Mouse (Mus musculus): ENCODE measurements around the gene Polr2b.

The Polr2b gene

DNA sequence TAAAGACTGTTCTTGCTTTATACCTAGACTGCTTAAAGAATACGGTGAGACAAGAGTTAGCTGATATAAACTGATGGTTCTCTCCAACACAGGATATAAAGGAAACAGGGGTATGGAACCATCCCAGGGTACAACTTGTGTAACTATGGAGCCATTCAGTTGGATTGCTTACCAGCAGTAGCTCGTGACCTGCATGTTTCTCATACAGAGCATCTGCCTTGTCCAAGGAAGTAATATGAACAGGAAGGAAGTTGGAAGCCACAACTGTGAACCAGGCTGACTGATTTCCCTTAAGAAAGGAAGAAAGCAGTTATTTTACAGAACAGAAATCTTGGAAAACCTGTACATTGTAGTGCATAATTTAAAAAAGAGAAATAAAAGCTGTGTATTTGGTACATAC, 10.5 kb upstream of the Polr2b start:
- DNase-seq = no peak

DNA sequence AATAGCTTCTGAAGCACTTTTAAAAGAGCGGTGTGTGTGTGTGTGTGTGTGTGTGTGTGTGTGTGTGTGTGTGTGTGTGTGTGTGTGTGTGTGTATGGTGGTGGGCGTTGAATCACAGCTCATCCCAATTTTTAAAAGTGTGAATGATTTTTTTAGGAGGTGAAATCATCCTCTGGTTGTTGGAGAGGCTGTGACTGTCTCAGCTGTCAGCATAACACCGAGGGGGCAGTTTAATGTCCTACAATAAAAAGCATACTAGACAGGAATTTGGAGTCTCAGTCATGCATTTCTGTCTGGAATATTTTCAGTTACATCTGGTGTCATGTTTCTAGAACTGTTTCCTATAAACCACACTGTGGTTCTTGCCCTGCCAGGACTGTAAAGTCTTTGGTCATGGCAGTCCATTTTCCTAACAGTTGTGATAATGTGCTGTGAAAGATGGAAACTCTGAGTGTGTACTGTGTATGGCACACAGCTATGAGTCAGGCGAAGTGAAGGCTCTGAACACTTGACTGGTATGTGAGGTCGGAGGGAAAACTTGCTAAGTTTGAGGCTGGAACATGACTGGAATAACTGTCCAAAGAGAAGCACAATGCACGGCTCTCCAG, 8.5 kb upstream of the Polr2b start:
- DNase-seq = peak; percentile 7

DNA sequence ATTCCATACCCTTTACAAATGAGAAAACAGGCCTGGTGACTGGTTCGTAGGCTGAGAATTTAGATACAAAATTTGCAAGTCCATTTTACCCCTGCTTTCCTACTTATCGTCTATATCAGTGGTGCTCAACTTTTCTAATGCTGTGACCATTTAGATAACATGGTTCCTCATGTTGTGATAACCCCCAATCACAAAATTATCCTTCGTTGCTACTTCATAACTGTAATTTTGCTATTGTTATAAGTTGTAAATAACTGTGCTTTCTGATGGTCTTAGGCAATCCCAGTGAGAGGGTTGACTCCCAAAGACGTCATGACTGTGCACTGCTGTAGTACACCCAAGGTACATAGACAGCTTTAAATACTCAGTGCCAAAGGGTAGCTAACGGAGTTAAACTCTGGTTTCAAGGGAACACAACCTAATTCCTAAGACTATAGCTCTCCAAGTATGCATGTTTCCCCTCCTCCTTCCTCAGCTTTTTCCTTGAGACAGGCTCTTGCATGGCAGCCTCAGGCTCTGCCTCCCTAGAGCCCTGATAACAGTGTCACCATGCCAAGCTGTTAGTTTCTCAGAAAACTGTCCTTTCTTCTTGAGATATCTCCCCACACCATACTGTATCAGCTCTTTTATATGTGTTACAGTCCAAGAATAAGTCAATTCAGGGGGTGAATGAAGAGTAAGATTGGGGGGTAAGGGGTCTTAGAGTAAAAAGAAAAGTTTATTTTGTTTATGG, 2.0 kb upstream of the Polr2b start:
- DNase-seq = no peak

DNA sequence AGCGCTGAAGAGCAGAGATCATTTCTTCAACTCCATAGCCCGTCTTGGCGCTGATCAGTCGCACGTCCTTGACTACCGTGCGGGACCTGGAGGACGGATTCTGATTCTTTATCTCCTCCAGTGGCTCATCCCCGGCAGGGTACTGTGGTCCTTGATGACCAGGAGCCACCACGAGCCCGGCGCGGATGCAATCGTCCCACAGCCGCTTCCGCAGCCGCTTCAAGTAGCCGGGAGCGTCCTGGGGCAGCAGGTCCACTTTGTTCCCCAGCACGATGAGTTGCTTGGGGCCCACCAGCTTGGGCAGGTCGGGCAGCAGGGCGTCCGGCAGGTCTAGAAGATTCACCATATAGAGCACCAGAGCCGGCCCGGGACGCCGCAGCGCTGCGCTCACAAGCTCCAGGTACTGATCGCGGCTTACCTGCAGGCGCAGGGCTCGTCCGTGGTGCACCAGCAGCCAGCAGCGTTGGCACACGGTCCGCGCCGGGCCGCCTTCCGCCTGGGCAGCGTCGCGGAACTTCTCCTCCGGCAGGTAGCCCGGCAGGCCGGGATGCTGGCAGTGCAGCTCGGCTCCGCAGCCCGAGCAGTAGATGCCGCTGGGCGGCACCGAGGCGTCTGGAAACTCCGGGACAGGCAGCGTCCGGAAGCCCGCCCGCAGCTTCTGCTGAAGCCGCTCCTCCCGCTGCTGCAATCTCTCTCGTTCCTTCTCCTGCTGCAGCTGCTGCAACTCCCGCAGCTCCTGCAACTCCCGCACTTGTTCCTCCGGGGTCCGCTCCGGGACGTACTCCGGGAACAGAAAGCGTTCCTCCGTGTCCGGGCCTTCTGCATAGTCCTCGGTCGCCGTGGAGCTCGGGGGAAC, 668 bp upstream of the Polr2b start:
- peak; percentile 24 for DNase-seq

DNA sequence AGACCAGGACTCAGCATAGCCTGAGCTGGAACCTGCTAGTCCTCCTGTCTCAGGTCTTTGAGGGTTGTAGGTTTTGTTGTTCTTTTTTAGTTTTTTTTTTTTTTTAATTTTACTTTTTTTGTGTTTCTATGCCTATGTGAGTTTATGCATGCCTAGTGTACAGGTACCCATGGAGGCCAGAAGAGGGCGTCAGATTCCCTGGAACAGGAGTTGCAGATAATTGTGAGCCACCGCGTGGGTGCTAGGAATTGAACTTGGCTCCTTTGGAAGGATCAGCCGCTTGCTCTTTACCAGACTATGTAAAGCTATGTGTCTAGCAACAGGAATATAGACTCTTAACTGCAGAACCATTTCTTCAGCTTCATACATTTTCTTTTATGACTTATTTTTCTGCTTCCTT, 4.3 kb downstream of the Polr2b start:
- DNase-seq = no peak

DNA sequence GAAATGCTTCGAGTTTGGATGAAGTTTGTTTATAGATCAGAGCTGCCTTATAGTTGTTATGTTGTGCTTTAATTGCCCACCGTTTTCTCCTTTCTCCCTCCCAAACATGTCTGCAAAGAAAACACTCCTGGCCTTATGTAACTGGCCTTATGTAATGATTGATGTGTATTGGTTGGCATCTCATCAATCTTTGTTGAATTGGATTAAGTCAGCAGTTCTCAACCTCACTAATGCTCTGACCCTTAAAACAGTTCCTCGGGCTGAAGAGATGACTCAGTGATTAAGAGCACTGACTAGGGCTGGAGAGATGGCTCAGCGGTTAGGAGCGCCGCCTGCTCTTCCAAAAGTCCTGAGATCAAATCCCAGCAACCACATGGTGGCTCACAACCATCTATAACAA, 5.0 kb downstream of the Polr2b start:
- no peak for DNase-seq

DNA sequence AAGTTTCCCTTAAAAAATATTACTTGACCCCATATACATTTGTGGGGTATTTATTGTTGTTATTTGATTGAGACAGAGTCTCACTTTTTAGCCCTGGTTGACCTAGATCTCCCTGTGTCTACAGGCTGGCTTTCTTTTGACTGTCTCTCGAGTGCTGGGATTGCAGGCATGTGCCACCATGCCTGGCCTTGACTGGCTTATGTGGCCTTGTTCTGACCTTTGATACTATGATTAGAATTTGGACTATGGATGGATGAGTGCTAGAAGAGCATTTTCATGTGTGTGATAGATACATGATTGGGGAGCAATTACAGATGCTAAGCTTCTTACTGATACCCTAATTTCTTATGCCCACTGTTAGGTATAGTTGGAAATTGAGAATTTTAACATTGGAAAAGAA, 15.0 kb downstream of the Polr2b start:
- no peak for DNase-seq

DNA sequence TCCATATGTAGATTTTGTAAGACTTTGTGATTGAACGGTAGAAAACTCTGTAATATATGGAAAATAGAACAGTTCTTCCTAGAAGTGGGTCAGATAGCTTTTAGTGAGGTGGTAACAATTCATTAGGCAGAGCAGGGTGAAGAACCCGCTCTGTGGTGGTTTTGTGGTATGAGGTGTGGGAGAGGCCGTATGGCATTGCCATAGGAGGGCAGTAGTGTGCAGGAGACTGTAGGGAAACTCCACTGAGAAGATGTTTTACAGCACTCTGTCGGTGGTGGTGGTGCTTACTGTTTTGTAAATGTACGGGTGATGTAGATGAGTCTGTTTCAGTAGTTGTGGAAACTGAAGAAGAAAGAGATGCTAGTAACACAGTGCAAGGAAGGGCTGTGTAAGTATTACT, 20.2 kb downstream of the Polr2b start:
- no peak for DNase-seq

DNA sequence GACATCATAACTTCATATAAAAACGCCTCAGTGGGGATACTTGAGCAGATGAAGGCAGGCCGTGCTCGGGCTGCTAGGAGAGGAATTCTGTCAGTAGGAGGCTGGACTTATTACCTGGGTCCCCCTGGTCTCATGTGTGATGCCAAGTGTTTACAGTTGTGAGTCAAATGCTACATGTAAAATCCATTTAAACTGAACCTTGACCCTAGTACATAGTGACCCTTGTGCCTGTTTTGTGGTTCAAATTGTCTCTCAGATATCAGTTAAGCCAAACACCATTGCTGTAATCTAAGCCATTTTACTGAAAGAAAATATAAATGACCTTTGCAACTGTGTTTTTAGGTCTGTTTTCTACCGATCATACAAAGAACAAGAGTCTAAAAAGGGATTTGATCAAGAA, 30.1 kb downstream of the Polr2b start:
- no peak for DNase-seq

DNA sequence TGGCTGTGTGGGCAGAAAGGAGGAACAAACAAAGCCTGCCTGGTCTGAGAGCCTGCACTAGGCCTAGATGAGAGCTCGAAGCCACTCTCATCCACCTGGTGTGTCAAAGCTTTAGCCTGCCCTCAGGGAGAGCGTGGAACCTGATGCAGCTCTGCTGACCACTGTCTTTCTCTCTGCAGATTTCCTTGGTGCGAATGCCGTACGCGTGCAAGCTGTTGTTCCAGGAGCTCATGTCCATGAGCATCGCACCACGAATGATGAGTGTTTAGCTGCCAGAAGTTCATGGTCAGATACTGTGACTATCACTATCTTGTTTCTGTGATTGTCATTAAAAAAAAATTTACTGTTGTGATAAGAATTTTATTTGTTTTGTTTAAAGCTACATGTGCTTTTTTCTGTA, 39.0 kb downstream of the Polr2b start:
- DNase-seq = no peak

DNA sequence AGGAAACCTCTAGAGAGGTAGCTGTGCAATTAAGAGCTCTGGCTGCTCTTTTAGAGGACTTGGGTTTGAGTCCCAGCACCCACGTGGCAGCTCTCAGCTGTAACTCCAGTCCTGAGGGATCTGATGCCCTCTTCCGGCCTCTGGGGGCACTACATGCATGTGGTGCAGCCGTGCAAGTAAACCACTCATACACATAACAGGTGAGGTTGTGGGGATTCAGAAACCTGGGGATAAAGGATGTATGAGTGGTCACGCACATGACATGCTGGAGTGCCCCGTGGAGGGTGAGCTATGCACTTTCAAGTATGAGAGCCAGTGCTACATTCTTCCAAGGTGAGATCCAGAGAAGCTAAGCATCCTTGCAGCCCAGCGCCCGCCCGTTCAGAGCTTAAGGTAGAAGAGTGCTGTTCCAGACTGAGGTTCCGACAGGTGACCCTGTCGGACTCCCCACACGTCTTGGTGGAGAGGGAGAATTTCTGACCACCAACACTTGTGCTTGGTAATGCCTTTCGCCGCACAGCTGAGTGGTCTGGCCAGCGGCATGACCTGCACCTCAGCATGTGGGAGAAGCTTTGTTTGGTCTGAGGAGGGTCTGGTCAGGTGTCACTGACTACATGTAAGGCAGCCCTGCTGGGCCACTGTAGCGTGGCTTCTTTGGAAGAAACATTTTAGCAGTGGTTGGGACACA, 40.2 kb downstream of the Polr2b start:
- DNase-seq = no peak

DNA sequence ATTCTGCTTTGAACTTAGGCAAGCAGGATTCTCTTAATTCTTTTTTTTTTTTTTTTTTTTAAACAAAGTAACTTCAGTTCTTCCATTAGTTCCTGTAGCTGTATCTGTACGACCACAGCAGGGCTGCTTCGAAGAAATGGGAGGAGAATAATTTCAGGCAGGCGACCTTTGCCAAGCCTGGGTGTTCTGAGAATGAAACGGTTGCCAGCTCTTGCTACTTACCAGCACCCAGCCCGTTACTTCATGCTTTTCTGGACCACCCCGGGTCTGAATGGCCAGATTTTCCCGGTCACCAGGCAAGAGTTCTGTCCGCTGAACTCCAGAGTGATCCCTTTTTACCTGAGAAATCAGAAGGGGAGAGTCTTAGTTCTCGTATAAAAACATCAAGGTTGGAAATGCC, 41.7 kb downstream of the Polr2b start:
- no peak for DNase-seq

DNA sequence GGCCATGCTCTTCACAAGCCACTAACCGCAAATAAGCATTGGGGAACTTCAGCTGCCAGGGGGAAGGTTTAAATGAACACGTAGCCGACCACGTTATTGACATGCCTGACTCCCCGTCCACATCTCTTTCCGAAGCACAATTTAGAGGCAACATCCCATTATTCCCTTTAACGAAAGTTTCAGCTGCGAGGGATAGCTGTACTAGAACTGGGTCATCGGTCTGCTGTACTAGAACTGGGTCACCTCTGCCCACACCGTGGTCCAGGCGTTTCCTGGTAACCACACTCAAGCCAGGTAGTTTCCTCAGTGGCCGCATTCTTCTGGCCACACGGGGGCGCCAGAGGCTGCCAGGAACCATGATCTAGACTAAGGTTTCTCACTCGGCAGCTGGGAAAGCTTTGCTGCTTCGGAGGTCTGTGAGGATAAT, 44.4 kb downstream of the Polr2b start:
- DNase-seq = peak; percentile 90

DNA sequence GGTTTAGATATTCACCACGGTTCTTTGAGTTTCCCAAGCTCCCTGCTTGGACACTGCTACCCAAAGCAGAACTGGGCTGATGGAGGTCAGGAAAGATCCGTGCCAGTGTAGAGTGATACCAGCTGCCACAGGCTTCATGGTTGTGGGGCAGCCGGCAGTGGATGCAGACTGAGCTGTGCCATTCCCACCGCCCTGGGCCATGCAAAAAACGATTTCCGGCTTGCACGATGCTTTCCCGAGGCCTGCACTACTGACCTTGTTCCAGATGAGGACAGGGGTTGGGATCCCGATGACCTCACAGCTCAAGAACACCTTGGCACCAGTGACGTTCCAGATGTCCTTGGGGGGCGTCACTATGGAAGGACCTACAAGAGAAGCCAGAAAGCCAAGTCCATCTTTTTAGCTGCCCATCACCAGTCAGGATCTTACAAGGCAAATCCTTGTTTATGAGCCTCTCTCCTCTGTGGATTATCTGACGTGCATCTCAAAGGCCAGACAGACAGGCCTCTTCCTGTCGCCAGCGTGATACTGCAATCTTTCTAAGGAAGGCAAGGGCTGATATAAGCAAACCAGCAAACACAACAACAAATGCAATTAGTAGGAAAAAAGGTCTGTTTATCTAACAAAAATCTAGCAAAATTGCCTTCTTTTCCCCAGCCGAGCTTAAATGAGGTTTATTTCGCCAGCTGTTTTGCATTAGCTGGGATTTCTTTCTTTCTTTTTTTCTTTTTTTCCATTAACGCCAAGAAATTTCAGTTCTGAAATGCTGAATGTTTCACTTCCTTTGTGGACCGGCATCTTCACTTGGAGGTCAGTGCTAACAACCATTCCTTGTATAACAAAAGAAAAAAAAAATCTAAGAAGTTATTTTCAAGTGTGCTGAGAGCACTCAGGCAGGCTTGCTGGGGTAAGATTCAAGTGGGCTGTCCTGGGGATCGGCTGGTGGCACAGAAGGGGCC, 45.6 kb downstream of the Polr2b start:
- DNase-seq = no peak

DNA sequence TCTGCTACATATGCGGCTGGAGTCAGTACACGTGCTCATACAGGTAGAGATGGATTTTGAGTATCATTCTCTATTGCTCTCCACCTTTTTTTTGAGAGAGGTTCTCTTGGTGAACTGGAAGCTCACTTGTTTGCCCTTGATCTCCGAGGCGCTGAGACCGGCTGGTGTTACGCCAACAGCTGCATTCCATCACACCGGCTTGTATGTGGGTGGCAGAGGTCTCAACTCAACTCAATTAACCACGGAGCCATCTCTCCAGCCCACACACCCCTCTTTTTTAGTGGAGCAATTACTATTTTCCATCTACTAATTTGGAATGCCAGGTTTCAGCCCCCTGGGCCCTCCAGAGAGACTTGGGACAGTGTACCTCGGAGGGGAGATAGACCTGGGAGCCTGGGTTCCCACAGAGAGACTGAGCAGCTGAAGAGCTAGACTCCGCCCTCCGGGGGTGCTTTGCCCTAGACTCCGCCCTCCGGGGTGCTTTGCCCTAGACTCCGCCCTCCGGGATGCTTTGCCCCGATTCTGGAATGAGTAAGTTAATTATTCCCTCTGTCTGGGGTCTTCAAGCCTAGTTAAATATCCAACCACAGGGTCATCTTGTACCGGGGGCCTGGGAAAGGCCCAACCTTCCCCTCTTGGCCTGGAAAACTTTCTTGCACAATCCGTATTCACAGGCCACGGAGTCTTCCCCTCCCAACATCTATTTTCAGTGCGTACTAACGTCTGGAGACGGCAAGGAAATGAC, 47.6 kb downstream of the Polr2b start:
- peak; percentile 80 for DNase-seq

DNA sequence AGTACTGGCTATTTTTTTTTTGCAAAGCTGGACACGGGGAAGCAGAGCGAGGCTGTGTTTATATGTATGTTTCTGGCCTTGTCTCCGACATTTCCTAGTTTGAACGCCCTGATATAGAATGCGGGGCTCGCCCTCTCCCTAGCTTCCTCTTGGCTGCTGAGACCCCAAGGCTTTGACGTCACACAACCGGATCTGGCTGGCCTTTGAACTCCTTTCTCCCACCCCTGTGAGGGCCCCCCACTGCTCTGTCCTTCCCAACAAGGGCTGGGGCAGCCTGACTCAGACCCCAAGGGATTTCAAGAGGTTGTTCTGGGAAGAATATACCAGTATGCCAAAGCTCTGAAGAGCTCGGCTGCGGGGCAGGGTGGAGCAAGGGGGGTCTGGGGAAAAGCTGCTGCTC, 48.4 kb downstream of the Polr2b start:
- DNase-seq = peak; percentile 67

DNA sequence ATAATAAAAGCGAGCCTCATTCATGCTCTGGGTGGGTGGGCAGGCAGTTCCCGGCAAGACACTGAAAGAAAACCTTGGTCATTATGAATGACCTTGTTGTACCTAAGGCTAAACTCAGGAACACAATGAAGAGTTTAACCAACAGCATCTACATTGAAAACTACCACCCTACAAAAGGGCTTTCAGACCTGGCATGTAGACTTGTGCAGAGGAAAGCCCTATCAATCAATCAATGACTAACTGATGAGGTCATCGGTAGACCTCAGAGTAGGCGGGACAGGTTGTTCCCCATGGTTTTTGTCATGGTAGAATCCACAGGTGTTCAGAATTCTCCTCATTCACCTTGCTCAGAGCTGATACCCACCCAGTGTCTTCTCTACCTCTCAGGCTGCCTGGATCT, 50.0 kb downstream of the Polr2b start:
- no peak for DNase-seq

DNA sequence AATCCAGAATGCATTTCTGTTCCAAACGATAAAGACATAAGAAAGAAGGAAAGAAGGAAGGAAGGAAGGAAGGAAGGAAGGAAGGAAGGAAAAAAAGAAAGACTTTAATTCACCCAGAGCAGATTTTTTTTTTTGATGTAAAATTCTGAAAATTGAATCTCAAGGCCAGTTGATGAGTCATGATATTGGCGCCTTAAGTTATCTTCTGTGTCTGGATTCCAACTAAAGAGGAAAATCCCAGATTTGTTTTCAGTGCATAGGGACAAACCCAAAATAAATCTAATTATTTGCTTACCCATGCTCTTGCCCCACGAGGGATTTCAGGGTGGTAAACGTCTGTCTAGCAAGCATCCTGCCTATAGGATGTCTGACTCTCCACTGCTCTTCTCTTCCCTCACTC, 51.1 kb downstream of the Polr2b start:
- no peak for DNase-seq

DNA sequence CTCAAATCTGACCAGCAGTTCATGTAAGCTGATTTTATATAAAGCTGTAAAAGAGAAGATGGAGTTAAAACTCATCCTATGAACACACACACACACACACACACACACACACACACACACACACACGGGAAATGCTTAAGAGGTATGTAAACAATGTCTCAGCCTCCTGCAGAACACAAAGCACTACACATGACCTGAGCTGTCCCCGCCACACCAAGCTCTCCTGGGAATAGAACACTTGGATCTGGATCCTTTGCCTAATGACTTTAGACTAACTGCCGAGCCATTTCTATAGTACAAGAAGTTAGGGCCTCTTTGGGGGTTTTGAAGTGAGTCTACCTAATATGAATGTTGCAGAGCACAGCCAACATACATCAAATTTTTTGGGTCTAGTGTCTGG, 52.2 kb downstream of the Polr2b start:
- no peak for DNase-seq

DNA sequence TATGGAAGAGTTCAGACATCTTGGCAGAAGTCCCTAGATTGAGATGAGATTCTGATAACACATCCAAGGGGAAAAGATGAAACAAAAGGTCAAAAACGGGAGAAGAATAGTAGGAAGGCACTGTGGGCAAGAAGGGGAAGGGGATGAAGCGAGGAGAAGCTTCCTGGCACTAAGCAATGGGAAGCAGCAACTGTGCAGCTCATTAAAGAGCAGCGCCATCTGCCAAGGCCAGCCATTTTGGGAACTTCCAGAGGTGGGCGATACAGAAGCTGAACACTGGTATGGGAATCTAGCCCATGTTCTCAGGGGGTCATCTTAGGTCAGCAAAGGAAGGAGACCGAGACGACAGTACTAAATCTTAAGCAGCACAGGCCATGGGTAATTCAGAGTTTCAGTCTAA, 53.7 kb downstream of the Polr2b start:
- DNase-seq = no peak

DNA sequence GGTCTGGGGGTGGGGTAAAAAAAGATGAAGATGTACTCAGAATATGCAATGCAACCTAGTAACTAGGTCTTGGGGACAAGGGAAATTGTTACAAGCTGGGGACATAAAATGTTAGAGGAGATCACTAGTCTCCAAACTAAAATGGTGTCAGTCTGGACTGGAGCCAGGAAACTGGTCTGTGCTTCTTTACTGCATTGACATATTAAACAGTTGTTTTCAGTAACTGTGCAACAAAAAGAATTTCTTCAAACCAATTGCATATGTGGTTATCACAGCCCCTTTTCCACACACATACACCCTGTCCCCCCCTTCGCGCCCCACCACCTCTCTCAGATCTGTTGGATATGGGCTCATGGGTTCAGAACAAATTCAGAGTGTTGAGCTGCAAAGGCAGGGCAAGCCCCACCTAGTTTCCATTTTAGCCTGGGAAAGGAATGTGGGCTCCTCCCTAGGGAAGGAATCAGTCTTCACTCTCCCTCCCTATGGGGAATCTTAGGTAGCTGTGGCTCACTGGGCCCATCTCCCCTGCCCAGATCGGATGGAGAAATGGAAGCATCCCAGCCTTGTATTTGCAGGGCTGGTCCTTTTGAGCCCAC, 54.6 kb downstream of the Polr2b start:
- DNase-seq = no peak

Data from lung, postnatal 14 days (tissue).